Mouse (Mus musculus) bone marrow macrophage, adult 2 months (primary cell): ENCODE data around the gene Slit1. TPM values are rescaled to one million over a fixed set of nuclear protein-coding genes. Genes with fewer than 3 reads are reported as not detected.

Source experiments
- H3K27ac ChIP-seq: 2 replicates; pipeline ENCODE4 v1.5.1; 2012; ENCODE audit warnings: low read depth, low read length; ENCODE audit not compliant: insufficient read depth
- H3K4me1 ChIP-seq: 2 replicates; pipeline ENCODE4 v1.6.1; 2012; ENCODE audit warnings: low read length; ENCODE audit not compliant: control insufficient read depth, insufficient read depth
- H3K4me3 ChIP-seq: 2 replicates; pipeline ENCODE4 v1.5.1; 2012; ENCODE audit warnings: mild to moderate bottlenecking, low read length, moderate library complexity; ENCODE audit not compliant: insufficient read depth
- CTCF ChIP-seq: IDR thresholded peaks from 2 replicates; pipeline ENCODE4 v1.5.1; 2012; ENCODE audit warnings: low read depth, mild to moderate bottlenecking, low read length, moderate library complexity
- POLR2A ChIP-seq: IDR thresholded peaks from 2 replicates; pipeline ENCODE4 v1.6.1; 2012; ENCODE audit warnings: mild to moderate bottlenecking, low read depth, low read length, borderline replicate concordance
- polyA plus RNA-seq: library from polyadenylated mRNA; stranded (reverse); fragments of >200 nt; gene quantifications from 2 replicates; pipeline ENCODE4 v1.2.4, GENCODE M21; 2012; ENCODE audit not compliant: missing spikeins, insufficient read depth, insufficient read length

Slit1 gene
- polyA plus RNA-seq, 1 experiment = 4.6 TPM

DNA sequence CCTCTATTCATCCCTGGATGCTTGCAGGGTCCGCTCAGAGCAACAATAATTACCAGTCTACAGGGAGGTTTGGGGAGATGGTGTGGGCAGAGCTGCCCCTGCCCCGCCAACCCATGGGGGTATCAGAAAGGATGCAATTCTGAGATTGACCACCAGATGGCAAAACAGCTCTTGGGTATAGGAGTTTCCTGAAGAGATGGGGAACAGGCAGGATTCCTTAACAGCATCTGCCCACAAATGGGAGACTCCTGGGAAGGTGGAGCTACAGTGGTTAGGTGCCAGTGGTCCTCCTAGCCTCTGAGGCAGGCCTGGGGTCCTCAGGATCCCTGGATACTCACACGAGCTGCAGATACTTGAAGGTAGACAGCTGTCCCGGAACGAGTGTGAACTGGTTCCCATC is 113.9 kb downstream of the Slit1 start:
- Histone ChIP-seq H3K4me1 (no peaks in the 10 kb centered on the region), H3K4me3 (no peak overlapping the region), H3K27ac (no peak overlapping the region)
- TF ChIP-seq POLR2A = no peak
- TF ChIP-seq CTCF = peak; percentile 63

- TF ChIP-seq POLR2A (no peak), CTCF (no peak)
- H3K4me1 ChIP-seq = no peaks in the 10 kb centered on the region
- no peak overlapping the region for H3K4me3 ChIP-seq
- no peak overlapping the region for H3K27ac ChIP-seq
These were observed 114.5 kb downstream of the Slit1 start for GRCm38 (mm10) chr19:41628970-41629369.

GRCm38 (mm10) chr19:41620366-41621092 is 122.9 kb downstream of the Slit1 start:
- no peak overlapping the region for H3K27ac ChIP-seq
- no peaks in the 10 kb centered on the region for H3K4me1 ChIP-seq
- no peak overlapping the region for H3K4me3 ChIP-seq
- TF ChIP-seq POLR2A = no peak
- TF ChIP-seq CTCF = no peak

DNA sequence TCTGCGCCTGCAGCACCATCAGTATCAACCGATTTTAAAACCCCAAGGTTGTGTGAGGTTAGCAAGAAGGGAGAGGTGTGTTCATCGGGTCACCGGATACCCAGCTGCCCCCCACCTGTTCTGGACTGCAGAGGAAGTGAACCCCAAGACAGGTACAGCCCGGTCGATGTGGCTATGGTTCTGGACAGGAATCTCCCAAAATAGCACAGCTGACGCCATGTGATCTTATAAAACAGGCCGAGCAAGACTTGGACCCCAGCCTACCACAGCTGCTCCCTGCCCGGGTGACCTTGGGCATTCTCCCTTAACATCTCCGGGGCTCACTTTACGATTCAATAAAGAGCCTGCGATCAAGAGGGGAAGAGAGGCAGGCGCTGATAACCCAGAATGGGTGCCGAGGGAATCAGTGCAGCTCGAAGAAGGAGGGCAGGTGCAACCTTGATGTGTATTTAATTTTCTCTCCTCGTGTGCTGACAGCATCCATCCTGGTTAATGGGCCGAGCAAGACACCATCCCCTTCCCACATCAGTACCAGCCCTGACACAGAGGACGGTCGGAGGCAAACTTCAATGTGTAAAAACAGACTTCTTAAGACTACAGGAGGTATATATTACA is 124.6 kb downstream of the Slit1 start:
- TF ChIP-seq CTCF (no peak), POLR2A (no peak)
- Histone ChIP-seq H3K4me1 (no peaks in the 10 kb centered on the region), H3K4me3 (no peak overlapping the region), H3K27ac (no peak overlapping the region)

GRCm38 (mm10) chr19:41618153-41618657 is 125.3 kb downstream of the Slit1 start:
- Histone ChIP-seq H3K4me3 (no peak overlapping the region), H3K4me1 (no peaks in the 10 kb centered on the region), H3K27ac (no peak overlapping the region)
- TF ChIP-seq CTCF (no peak), POLR2A (no peak)

DNA sequence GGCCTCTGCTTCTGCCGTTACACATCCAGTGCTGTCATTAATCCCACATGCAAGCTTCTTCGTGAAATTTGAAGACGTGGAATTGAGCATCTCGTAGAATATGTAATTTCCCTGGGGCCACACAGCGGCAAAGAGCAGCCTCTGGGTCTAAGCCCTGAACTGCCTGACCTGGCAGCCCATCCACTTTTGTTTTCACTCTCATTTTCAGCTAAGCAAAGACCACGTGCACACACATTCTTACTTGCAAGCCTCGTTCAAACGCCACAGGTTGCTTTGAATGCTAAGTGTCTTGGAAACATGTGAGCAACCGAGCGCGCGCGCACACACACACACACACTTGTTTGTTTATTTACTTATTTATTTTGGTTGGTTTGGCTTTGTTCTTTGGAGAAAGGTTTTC is 126.4 kb downstream of the Slit1 start:
- Histone ChIP-seq H3K4me3 (no peak overlapping the region), H3K27ac (no peak overlapping the region), H3K4me1 (no peaks in the 10 kb centered on the region)
- TF ChIP-seq CTCF (no peak), POLR2A (no peak)

DNA sequence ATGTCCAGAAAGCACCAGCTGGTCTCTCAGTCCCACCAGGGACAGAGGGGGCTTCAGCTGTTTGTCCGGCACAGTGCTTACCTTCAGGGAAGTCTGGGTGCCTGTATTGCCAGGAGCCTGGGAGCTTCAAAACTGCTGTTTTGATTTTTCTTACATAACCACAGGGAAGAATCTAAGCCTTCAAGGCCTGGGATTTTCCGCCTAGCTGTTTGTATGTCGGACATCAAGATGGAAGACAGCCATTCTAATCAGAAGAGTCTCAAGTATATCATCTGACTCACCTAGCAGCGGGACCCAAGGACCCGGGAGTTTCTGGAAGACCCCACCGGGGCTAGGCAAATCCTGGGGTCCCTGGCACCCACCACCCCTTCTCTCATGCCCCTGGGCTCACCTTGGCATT is 127.2 kb downstream of the Slit1 start:
- H3K4me3 ChIP-seq = no peak overlapping the region
- no peak overlapping the region for H3K27ac ChIP-seq
- TF ChIP-seq CTCF = no peak
- no peak for TF ChIP-seq POLR2A
- H3K4me1 ChIP-seq = no peaks in the 10 kb centered on the region

- Histone ChIP-seq H3K4me1 (no peaks in the 10 kb centered on the region), H3K4me3 (no peak overlapping the region), H3K27ac (no peak overlapping the region)
- TF ChIP-seq POLR2A (no peak), CTCF (no peak)
These were observed 127.8 kb downstream of the Slit1 start for GRCm38 (mm10) chr19:41615606-41616224.

DNA sequence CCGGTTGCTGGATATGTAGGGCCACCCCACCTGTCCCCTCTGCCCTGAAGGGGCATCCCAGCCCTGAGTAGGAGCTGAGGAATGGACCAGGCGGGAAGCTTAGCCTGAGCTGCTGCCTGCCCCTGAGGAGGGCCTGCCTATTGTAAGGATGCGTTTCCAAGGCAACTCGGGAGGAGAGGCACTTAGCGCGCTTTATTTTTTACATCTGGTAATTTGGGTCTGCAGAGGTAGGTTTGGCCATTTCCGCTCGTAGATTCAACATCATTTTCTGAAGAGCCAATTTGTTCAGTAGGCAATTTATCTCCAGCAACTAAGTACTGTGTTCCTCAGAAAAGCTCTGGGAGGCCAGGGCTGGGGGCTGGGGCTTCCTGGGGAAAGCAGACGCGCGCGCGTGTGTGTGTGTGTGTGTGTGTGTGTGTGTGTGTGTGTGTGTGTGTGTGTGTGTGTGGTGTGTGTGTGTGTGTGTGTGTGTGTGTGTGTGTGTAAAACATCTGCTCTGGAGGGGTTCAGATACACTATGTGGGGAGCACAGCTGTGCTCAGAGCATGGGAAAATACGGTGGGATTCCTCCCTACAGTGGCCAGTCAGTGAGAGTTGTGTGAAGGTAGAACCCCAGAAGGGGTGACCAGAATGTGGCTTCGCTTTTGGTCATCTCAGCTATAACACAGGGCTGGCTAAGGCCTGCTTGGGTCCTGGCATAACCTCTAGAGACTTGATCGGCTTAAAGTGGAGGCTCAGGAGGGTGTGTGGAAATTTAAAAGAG is 130.0 kb downstream of the Slit1 start:
- Histone ChIP-seq H3K4me1 (no peaks in the 10 kb centered on the region), H3K4me3 (no peak overlapping the region), H3K27ac (no peak overlapping the region)
- TF ChIP-seq POLR2A = no peak
- no peak for TF ChIP-seq CTCF

DNA sequence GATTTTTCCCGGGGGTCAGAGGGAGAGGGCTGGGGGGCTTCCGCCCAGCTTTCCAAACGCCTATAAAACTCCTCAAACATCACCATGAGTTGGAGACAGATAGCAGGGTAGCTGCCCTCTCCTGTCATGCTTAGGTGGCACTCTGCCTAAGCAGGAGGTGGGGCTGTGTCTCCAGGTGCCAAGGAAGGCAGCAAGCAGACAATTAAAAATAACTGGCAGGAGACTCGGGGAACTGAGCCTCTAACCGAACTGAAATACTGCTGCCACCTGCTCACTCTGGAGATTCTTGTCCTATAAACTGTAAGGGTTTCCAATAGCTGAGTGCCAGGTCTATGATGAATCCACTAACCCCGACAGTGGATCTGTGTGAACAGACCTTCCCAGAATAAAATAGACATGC is 131.8 kb downstream of the Slit1 start:
- H3K4me1 ChIP-seq = no peaks in the 10 kb centered on the region
- TF ChIP-seq POLR2A = no peak
- no peak for TF ChIP-seq CTCF

More for the DNA sequence above, 131.8 kb downstream of the Slit1 start:
- no peak overlapping the region for H3K4me3 ChIP-seq
- H3K27ac ChIP-seq = no peak overlapping the region
